Mouse (Mus musculus): ENCODE results near the gene Wdtc1.

GRCm38 (mm10) chr4:133387053-133387452 is 33.8 kb upstream of the Wdtc1 start:
- TF ChIP-seq CHD2 (IDR thresholded peaks at IDR 0.05; ENCODE audit: low read depth, low read length) (no peak), ZNF384 (IDR thresholded peaks at IDR 0.05; ENCODE audit: low read depth, low read length) (no peak)
